27 mouse cellular contexts compared by ENCODE assay signal in the genomic region with DNA sequence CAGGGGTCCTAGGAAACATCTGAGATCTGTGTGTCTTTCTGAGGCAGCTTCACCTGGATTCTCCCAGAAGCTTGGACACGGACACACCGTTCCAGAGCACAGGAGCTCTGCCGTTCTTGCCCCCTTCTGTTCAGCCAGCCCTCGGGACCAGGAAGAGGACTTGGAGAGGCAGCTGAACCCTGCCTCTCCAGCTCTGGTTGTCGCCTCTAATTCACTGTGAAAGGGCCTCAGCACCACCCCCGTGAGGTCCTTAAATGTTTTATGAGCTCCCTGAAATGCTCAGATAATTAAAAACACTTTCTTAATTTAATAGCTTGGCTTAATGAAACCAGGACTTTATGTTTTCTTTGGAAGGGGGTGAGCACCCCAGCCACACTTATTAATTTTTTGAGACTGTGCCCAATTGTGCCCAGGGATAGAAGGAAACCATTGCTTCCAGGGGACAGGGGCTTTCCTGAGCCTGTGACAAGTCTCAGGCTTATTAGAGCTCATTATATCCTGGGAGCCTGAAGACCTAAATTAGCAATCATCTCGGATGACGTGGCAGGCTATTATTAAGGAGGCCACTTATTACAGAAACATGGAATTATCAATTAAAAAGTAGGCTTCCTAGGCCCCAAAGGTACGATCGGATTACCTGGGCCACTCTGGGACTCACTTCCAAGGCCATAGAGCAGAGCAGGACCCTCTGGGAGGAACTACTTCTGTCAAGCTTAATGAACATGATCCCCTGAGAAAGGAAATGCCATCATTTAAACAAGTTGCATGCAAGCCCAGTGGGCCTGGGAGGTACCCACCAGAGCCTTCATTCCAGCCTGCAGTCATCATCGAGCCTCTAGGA.
DNase-seq lines count a peak whose midpoint lies in the region; ATAC-seq lines count a peak whose summit lies in the region.
"Had no signal": no experiment of that assay in that cellular context is flagged by ENCODE, and none has a peak within 500 bp of the region (broad histone marks: within the 10 kb centered on the region; RNA-seq: fewer than 3 reads in every experiment).

No protein-coding gene starts in this region.

- WGBS in embryonic facial prominence, embryonic 11.5 days, result 57% methylated on average over 11 of the region's 11 CpGs
- WGBS in embryonic facial prominence, embryonic 10.5 days, result 58% methylated on average over 11 of the region's 11 CpGs
- WGBS in midbrain, embryonic 14.5 days, result 51% methylated on average over 11 of the region's 11 CpGs
- 62% methylated on average over 11 of the region's 11 CpGs for WGBS in midbrain, embryonic 13.5 days
- WGBS in limb, embryonic 11.5 days, result 20% methylated on average over 11 of the region's 11 CpGs

- no peak overlapping the region for H3K27ac ChIP-seq in embryonic facial prominence, embryonic 11.5 days (replicated peaks; ENCODE audit: low read depth, low read length)
- H3K27ac ChIP-seq in embryonic facial prominence, embryonic 10.5 days (replicated peaks), result no peak overlapping the region; the same call in 1 of the 2 replicates
- H3K27ac ChIP-seq in midbrain, embryonic 14.5 days (replicated peaks; ENCODE audit: low read depth, low read length), result no peak overlapping the region
- H3K27ac ChIP-seq in midbrain, embryonic 13.5 days, result no peak overlapping the region
- H3K27ac ChIP-seq in limb, embryonic 11.5 days (replicated peaks; ENCODE audit: low read depth, low read length), result peak overlapping the region; percentile 42; the same call in 1 of the 2 replicates
- H3K27ac ChIP-seq: heart, embryonic 15.5 days; kidney, postnatal 0 days; liver, embryonic 15.5 days; neural tube, embryonic 13.5 days had no signal

- peak; percentile 13 for DNase-seq in embryonic facial prominence, embryonic 11.5 days (ENCODE audit: low spot score)
- DNase-seq in embryonic facial prominence, embryonic 10.5 days (ENCODE audit: low spot score), result no peak
- peak; percentile 20 for DNase-seq in midbrain, embryonic 14.5 days
- DNase-seq in limb, embryonic 11.5 days (ENCODE audit: low spot score), result peak; percentile 49
- DNase-seq in layer of hippocampus, postnatal 36 days, result no peak
- DNase-seq in ovary, postnatal 36 days (ENCODE audit: low spot score), result no peak
- DNase-seq in layer of hippocampus, adult 9-10 months (ENCODE audit: low spot score), result no peak
- DNase-seq: adrenal gland, postnatal 10 days; cerebellum, adult 11 months; cerebellum, adult 9-11 months; embryo, embryonic 11 days; forebrain, postnatal 0 days; gastrocnemius, postnatal 10 days; kidney, adult 8-10 months; kidney, postnatal 4 days; layer of hippocampus, adult 9-11 months; lung, embryonic 14.5 days; lung, postnatal 14 days; spleen, adult 18-20 months; thymus, adult 18-20 months; thymus, postnatal 25 days had no signal

- H3K36me3 ChIP-seq in embryonic facial prominence, embryonic 11.5 days (replicated peaks; ENCODE audit: control insufficient read depth, insufficient read depth, low read depth, low read length), result no peaks in the 10 kb centered on the region
- H3K36me3 ChIP-seq in embryonic facial prominence, embryonic 10.5 days (replicated peaks), result no peaks in the 10 kb centered on the region
- H3K36me3 ChIP-seq in midbrain, embryonic 14.5 days (ENCODE audit: control insufficient read depth, insufficient read depth, low read length), result no peaks in the 10 kb centered on the region
- H3K36me3 ChIP-seq in midbrain, embryonic 13.5 days, result no peaks in the 10 kb centered on the region
- no peaks in the 10 kb centered on the region for H3K36me3 ChIP-seq in limb, embryonic 11.5 days (ENCODE audit: control insufficient read depth, insufficient read depth, low read length)
- H3K36me3 ChIP-seq: heart, embryonic 15.5 days; liver, embryonic 15.5 days; neural tube, embryonic 13.5 days had no signal

- no peaks in the 10 kb centered on the region for H3K9me3 ChIP-seq in embryonic facial prominence, embryonic 11.5 days (replicated peaks; ENCODE audit: control insufficient read depth, low read length)
- no peaks in the 10 kb centered on the region for H3K9me3 ChIP-seq in embryonic facial prominence, embryonic 10.5 days
- no peaks in the 10 kb centered on the region for H3K9me3 ChIP-seq in midbrain, embryonic 14.5 days (ENCODE audit: control insufficient read depth, low read length)
- no peaks in the 10 kb centered on the region for H3K9me3 ChIP-seq in midbrain, embryonic 13.5 days
- no peaks in the 10 kb centered on the region for H3K9me3 ChIP-seq in limb, embryonic 11.5 days (ENCODE audit: control insufficient read depth, low read length)
- H3K9me3 ChIP-seq: heart, embryonic 15.5 days; liver, embryonic 15.5 days; neural tube, embryonic 13.5 days had no signal

- H3K9ac ChIP-seq in embryonic facial prominence, embryonic 11.5 days (replicated peaks; ENCODE audit: low read length), result no peak overlapping the region
- H3K9ac ChIP-seq in midbrain, embryonic 14.5 days (replicated peaks; ENCODE audit: low read length), result no peak overlapping the region
- H3K9ac ChIP-seq in midbrain, embryonic 13.5 days (replicated peaks), result no peak overlapping the region
- no peak overlapping the region for H3K9ac ChIP-seq in limb, embryonic 11.5 days (ENCODE audit: low read length)
- H3K9ac ChIP-seq: forebrain, postnatal 0 days; heart, embryonic 15.5 days; liver, embryonic 15.5 days; lung, embryonic 14.5 days; neural tube, embryonic 13.5 days had no signal

- H3K4me2 ChIP-seq in embryonic facial prominence, embryonic 11.5 days (ENCODE audit: low read depth, low read length), result no peak overlapping the region
- no peak overlapping the region for H3K4me2 ChIP-seq in midbrain, embryonic 14.5 days (ENCODE audit: low read length)
- no peak overlapping the region for H3K4me2 ChIP-seq in midbrain, embryonic 13.5 days (replicated peaks)
- H3K4me2 ChIP-seq in limb, embryonic 11.5 days (ENCODE audit: low read depth, severe bottlenecking), result no peak overlapping the region
- H3K4me2 ChIP-seq: heart, embryonic 15.5 days; liver, embryonic 15.5 days; lung, embryonic 14.5 days; neural tube, embryonic 13.5 days had no signal

- H3K4me3 ChIP-seq in embryonic facial prominence, embryonic 11.5 days (ENCODE audit: low read depth, low read length), result no peak overlapping the region
- H3K4me3 ChIP-seq in embryonic facial prominence, embryonic 10.5 days, result no peak overlapping the region
- no peak overlapping the region for H3K4me3 ChIP-seq in midbrain, embryonic 14.5 days (replicated peaks; ENCODE audit: low read depth, low read length)
- no peak overlapping the region for H3K4me3 ChIP-seq in midbrain, embryonic 13.5 days (replicated peaks)
- no peak overlapping the region for H3K4me3 ChIP-seq in limb, embryonic 11.5 days (ENCODE audit: low read depth, low read length)
- H3K4me3 ChIP-seq: heart, embryonic 15.5 days; liver, embryonic 15.5 days; neural tube, embryonic 13.5 days had no signal

- ATAC-seq in embryonic facial prominence, embryonic 11.5 days (replicated peaks; ENCODE audit: insufficient number of reproducible peaks, low FRiP score, low TSS enrichment, low read depth), result no peak
- ATAC-seq in midbrain, embryonic 14.5 days (ENCODE audit: low FRiP score, low TSS enrichment), result no peak
- no peak for ATAC-seq in midbrain, embryonic 13.5 days
- peak; percentile 66 for ATAC-seq in limb, embryonic 11.5 days (ENCODE audit: insufficient number of reproducible peaks, low FRiP score, low TSS enrichment, low read depth)
- ATAC-seq: forebrain, postnatal 0 days; intestine, embryonic 16.5 days had no signal

- H3K4me1 ChIP-seq in embryonic facial prominence, embryonic 11.5 days (ENCODE audit: control insufficient read depth, insufficient read depth, low read length), result no peaks in the 10 kb centered on the region
- H3K4me1 ChIP-seq in embryonic facial prominence, embryonic 10.5 days, result peaks cover 28% of the 10 kb centered on the region
- H3K4me1 ChIP-seq in midbrain, embryonic 14.5 days (ENCODE audit: control insufficient read depth, insufficient read depth, low read length), result peaks cover 4% of the 10 kb centered on the region; the same call in 1 of the 2 replicates
- peaks cover 10% of the 10 kb centered on the region for H3K4me1 ChIP-seq in midbrain, embryonic 13.5 days (replicated peaks)
- H3K4me1 ChIP-seq in limb, embryonic 11.5 days (ENCODE audit: control insufficient read depth, insufficient read depth, low read length), result peaks cover 29% of the 10 kb centered on the region
- H3K4me1 ChIP-seq: heart, embryonic 15.5 days; liver, embryonic 15.5 days had no signal

- no peaks in the 10 kb centered on the region for H3K27me3 ChIP-seq in embryonic facial prominence, embryonic 11.5 days (ENCODE audit: control insufficient read depth, insufficient read depth, low read length)
- peaks cover 48% of the 10 kb centered on the region for H3K27me3 ChIP-seq in embryonic facial prominence, embryonic 10.5 days (replicated peaks; ENCODE audit: low read depth, poor library complexity, severe bottlenecking)
- no peaks in the 10 kb centered on the region for H3K27me3 ChIP-seq in midbrain, embryonic 14.5 days (ENCODE audit: control insufficient read depth, insufficient read depth, low read length)
- H3K27me3 ChIP-seq in midbrain, embryonic 13.5 days, result peaks cover 13% of the 10 kb centered on the region; the same call in 1 of the 2 replicates
- H3K27me3 ChIP-seq in limb, embryonic 11.5 days (ENCODE audit: control insufficient read depth, insufficient read depth, low read length), result no peaks in the 10 kb centered on the region
- H3K27me3 ChIP-seq: heart, embryonic 15.5 days; liver, embryonic 15.5 days had no signal

Comparison
In these comparisons a context has a peak if more than half of its experiments do, and no peak if none do; other contexts are left out.
1. DNase-seq: peak in embryonic facial prominence, embryonic 11.5 days (single experiment), midbrain, embryonic 14.5 days (single experiment) and limb, embryonic 11.5 days (single experiment); none in embryonic facial prominence, embryonic 10.5 days (single experiment), layer of hippocampus, postnatal 36 days (0 of 2), ovary, postnatal 36 days (single experiment) and layer of hippocampus, adult 9-10 months (single experiment).